Mouse (Mus musculus): ENCODE results near the gene Atg16l2.

Gene Atg16l2

DNA sequence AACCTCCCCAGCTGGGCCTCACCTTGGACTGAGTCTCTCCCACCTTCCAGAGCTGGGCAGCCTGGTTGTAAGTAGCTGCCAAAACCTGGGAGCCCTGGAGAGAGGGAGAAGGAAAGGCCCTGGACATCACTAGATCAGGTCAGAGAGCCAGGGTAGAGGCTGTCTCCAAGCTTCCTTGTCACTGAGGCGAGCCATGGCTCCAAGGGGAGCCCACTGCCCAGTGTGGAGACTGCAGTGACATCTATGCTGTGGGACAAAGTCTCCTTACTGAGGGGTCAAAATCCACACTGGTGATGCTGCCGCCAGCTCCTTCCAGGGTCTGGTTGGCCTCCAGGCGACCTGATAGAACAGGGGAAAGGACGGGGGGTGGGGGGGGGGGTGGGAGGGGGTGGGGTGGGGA, 10.0 kb downstream of the Atg16l2 start:
- DNase-seq (ENCODE audit: low read depth, low spot score): no peak

DNA sequence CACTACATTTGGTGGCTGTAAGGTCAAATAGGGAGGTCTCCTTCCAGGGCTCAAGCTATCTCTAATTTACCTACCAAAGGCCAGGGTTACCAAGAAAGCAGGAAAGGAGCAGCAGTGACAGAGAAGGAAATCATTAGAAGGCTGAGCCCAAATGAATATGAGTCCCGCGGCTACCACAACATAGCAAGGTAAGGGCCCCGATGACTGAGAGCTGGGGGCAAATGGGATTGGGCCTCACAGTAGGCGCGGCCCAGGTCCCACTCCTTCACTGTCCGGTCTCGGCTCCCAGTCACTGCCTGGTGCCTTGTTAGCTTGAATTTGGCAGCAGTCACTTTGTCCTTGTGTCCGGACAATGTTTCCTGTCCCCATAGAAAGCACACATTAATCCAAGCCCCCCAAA, 10.4 kb downstream of the Atg16l2 start:
- DNase-seq (ENCODE audit: low read depth, low spot score): no peak

- DNase-seq (ENCODE audit: low read depth, low spot score): no peak
Observed at GRCm38 (mm10) chr7:101291211-101291610, 10.8 kb downstream of the Atg16l2 start.

GRCm38 (mm10) chr7:101290401-101290800, 11.7 kb downstream of the Atg16l2 start:
- no peak for DNase-seq (ENCODE audit: low read depth, low spot score)

DNA sequence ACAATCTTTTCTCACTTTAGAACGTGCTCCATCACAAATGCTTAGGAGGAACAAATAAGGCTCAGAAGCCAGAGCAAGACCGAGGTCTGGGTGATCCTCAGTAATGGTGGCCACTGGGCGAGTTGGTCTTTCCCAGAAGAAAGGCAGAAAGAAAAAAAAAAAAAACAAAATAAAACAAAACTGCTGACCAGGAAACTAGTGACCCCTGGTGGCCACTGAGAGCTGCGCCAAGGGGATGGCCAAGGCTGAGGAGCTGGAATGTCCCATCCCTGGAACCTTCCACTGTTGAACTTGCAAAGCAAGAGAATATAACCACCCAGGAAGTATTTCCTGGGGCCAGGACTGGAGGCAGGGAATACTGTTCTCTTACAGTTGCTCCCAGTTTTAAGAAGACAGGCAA, 13.6 kb downstream of the Atg16l2 start:
- no peak for DNase-seq (ENCODE audit: low read depth, low spot score)

DNA sequence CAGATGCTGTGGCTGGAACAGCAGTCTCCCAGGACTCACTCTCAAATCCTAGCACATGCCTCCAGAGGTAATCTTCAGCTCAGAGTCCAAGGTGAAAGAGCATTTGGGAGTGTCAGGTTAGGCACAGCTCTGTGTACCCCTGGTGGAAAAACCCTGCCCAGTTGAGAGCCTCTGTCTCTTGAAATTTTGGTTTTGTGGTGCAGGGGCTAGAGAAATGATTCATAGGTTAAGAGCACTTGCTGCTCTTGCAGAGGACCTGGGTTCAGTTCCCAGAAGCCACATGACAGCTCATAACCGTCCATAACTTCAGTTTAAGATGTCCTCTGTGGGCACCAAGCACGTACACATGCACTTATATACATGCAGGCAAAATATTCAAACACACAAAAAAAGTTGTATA, 14.2 kb downstream of the Atg16l2 start:
- DNase-seq (ENCODE audit: low read depth, low spot score): no peak

GRCm38 (mm10) chr7:101286891-101287290, 15.2 kb downstream of the Atg16l2 start:
- no peak for DNase-seq (ENCODE audit: low read depth, low spot score)

DNA sequence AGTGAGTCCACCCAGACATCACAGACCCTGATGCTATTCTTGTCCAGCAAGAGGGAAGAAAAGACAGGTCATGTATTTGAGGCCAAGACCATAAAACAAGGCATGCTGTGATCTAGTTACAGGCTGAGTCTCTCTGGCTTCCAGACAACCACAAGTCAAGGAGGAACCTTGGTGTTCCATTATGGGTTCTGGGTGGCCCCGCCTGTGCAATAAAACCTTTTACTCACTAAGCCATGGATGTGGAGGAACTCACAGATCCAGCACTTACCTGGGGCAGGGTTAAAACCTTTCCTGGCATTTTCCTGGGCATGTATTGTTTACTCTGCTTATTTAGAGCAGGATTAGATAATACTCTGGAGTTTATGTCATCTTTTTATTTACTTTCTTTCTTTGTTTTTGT, 17.5 kb downstream of the Atg16l2 start:
- DNase-seq (ENCODE audit: low read depth, low spot score): no peak

DNA sequence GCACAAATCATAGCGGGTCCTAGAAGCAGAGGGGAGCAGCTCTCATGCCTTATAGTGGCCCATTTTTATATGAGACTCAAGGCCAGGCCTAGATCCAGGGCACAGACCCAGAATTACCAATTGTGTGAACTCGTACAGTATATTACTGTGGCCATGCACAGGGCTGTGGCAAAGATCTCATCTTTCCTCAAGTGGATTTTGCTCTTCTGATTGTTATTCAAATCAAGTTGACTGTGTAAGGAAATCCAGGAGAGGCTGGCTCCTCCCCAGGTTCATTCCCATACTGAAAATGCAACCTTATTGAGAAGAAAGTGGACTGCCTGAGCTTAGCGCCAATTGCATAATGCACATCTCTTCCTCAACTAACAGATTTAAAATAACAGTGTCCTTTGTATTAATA, 19.3 kb downstream of the Atg16l2 start:
- no peak for DNase-seq (ENCODE audit: low read depth, low spot score)

GRCm38 (mm10) chr7:101272466-101273160, 29.4 kb downstream of the Atg16l2 start:
- DNase-seq (ENCODE audit: low read depth, low spot score): no peak

DNA sequence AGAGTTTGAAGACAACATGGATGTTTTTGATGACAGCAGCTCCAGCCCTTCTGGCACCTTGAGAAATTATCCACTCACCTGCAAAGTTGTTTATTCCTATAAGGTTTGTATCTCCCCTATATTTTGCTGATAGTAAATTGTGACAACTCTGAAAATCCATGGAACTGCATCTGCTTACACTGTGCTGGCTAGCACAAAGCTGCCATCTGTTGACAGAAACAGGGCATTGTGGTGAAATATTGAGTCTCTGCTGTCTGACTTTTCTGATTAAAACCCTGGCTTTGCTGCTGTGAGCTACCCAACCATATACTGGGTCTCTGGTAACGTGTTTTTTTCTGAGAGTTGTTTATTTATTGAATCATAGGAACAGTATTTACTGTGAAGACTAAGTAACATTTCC, 30.4 kb downstream of the Atg16l2 start:
- DNase-seq (ENCODE audit: low read depth, low spot score): no peak

DNA sequence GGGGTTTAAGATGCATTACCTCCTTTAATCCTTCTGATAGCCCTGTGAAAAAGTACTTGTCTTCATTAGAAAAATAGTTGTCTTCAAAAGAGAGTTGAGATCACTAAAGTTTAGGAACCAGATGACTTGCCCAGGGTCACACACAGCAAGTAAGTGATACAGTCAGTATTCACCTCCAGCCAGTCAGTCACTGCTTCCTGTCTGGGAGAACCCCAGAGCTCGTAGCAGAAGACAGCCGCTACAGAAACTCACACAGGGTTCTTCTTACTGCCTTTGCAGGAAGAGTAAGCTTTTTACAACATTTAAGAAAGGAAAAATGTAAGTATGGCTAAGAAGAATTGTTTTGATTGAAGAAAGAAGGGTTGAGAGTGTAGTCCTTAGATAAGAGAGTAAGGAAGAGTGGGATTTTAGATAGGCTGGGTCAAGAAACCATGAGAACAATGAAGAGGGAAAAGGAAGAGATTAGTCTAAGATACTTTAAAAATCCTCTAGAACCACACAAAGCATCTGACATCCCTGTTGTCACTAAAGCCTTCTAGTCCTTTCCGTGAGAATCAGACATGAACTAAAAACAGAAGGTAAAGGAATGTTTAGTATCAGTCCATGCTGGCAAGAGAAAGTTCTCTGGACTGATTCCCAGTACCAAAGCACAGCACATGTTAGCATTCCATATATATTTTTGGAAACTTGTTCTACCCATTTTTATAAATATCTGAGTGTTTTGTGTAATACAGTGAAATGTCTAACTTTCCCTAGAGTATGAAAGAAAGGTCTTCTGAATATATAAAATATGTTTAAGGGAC, 34.4 kb downstream of the Atg16l2 start:
- DNase-seq (ENCODE audit: low read depth, low spot score): no peak

- peak; percentile 14 for DNase-seq (ENCODE audit: low read depth, low spot score)
Observed at GRCm38 (mm10) chr7:101263511-101263910, 38.5 kb downstream of the Atg16l2 start.

DNA sequence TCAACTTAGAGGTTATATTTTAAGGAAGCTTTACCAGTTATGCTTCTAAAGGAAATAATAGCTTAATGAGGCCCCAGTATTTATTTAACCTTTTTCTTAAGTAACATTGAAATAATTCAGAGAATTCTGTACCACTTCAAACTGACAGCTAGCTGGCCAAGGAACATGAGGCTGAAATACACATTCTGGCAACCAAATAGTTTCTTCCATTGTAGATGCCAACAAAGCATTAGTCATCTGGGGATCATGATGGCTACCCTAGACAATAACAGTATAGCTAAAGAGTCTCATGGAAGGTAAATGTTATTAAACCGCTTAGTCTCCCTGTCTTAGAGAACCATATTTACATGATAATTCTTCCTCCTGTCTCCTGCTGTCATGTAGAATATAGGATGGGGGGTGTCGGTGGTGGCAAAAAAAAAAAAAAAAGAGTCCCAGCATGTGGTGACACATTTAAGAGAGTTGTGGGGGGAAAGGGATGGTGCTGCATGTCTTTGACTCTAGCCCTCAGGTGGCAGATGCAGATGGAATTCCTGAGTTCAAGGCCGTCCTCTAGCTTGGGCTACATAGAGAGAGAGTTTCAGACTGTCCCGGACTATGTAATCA, 40.0 kb downstream of the Atg16l2 start:
- no peak for DNase-seq (ENCODE audit: low read depth, low spot score)

GRCm38 (mm10) chr7:101258482-101258881, 43.6 kb downstream of the Atg16l2 start:
- no peak for DNase-seq (ENCODE audit: low read depth, low spot score)

DNA sequence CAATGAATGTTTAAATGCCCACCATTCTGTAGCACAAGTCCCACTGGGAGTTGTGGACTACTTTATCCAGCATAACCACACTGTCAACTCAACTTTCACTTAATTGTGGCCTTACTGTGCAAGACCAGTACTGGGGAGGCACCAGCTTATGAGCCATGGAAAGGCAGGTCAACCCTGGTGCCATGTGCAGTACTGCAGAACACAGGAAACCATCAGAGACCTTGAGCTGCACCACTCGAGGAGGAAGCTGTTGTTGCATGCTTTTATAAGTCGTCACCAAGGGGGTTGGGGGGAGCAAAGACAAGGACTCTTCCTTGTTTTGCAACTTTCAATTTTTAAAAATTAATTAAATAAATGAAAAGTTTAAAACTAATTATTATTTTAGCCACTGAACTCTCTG, 49.0 kb downstream of the Atg16l2 start:
- no peak for DNase-seq (ENCODE audit: low read depth, low spot score)

DNA sequence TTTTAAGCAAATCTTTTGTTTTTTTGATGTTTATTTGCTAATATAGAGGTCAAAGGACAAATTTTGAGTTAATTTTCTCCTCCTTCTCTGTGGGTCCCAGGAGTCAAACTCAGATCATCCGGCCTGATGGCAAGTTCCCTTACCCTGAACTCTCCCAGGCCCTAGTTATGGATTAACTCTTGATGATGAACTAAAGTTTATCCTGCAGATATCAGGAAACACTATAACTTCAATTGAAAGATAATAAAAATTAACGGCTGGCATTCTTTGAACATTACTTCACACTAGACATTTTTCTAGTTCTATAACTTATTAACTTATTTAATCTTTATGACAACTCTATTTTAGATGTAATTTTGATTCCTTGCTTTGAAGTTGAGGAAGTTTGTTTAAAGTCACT, 52.9 kb downstream of the Atg16l2 start:
- DNase-seq (ENCODE audit: low read depth, low spot score): no peak

DNA sequence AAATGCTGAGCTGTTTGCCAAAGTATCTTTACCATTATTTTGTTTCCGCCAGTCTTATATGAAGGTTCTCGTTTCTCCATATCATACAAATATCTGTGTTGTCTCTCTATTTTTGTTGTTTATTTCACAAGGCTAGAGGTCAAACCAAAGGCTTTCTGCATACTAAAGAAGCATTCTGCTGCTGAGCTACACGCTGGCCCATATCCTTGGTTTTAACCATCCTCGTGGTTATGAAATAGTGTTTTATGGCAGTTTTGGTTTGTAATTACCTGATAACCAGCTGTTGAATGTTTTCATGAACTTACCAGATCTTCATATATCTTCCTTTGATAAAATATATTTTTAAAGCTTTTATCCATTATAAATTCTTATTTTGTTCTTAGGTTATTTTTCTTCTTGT, 53.3 kb downstream of the Atg16l2 start:
- no peak for DNase-seq (ENCODE audit: low read depth, low spot score)

GRCm38 (mm10) chr7:101236712-101237473, 65.2 kb downstream of the Atg16l2 start:
- DNase-seq (ENCODE audit: low read depth, low spot score): no peak

GRCm38 (mm10) chr7:101232716-101233115, 69.3 kb downstream of the Atg16l2 start:
- DNase-seq (ENCODE audit: low read depth, low spot score): no peak

DNA sequence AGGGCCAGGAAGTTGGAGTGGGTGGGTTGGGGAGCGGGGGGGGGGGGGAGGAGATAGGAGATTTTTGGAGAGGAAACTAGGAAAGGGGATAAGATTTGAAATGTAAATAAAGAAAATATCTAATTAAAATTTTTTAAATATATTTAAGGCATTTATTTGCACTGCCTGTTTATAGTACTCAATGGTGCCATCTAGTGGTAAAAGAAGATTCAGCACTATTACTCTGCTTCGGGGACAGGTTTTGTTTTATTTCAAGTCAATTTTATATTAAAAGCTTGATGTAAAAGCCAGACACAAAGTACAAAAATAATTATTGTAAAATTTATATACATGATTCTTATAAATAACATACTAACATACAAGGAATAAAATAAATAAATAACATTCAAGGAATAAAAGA, 70.6 kb downstream of the Atg16l2 start:
- DNase-seq (ENCODE audit: low read depth, low spot score): no peak

DNA sequence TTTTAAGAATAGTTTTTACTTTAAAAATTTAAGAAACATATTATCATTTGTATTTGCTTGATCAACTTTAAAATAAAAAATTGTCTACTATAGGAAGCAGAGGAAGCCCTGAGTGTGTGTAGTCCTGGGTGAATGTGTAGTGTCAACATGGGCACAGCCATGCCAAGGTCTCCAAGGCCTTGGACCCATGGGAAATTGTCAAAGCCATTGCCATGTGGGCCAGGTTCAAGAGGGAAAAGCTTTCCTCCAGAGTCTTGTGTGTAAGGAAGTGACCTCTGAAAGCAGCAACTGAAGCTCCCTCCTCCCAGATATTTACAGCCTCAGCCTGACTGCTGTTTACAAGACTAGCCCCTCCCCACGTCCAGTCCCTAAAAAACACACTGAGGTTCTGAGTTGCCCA, 72.7 kb downstream of the Atg16l2 start:
- no peak for DNase-seq (ENCODE audit: low read depth, low spot score)

Data from brain, embryonic 18.5 days (tissue).